Mouse (Mus musculus) kidney, adult 2 months (tissue): ENCODE measurements at regions not wholly inside any gene's neighbourhood (a gene's known extent, or its start where the extent isn't known, plus 50 kb on each side); places are given as distances from the start of the nearest gene placed in this dataset.
A peak's percentile ranks its signal among the peaks of the same experiment; 100 is the strongest.

Source experiments
- DNase-seq: peaks from one replicate; pipeline ENCODE4 v3.0.0; 2021
- H3K27ac ChIP-seq: fragments of 200-500 bp; 2 replicates; pipeline ENCODE4 v1.5.1; 2012; ENCODE audit warnings: low read depth, low read length, control low read depth, inconsistent platforms; ENCODE audit not compliant: insufficient read depth
- H3K27me3 ChIP-seq: fragments of 200-500 bp; replicated peaks from 2 replicates; pipeline ENCODE4 v1.6.1; 2012; ENCODE audit warnings: mild to moderate bottlenecking, moderate library complexity, low read length, inconsistent platforms; ENCODE audit not compliant: control insufficient read depth, insufficient read depth
- H3K36me3 ChIP-seq: fragments of 200-500 bp; 2 replicates; pipeline ENCODE4 v1.6.1; 2012; ENCODE audit warnings: mild to moderate bottlenecking, moderate library complexity, low read length, inconsistent platforms; ENCODE audit not compliant: control insufficient read depth, insufficient read depth
- H3K4me1 ChIP-seq: fragments of 200-500 bp; 2 replicates; pipeline ENCODE4 v1.6.1; 2011; ENCODE audit warnings: low read length; ENCODE audit not compliant: control insufficient read depth, insufficient read depth
- H3K4me3 ChIP-seq: fragments of 200-500 bp; 2 replicates; pipeline ENCODE4 v1.5.1; 2011; ENCODE audit warnings: mild to moderate bottlenecking, low read depth, low read length, control low read depth; ENCODE audit not compliant: insufficient read depth
- CTCF ChIP-seq: fragments of 200-500 bp; conservative IDR thresholded peaks from 2 replicates; pipeline ENCODE4 v1.5.1; 2011; ENCODE audit warnings: low read depth, mild to moderate bottlenecking, control low read depth, low read length, moderate library complexity, mixed read lengths; ENCODE audit not compliant: insufficient read depth, insufficient read length
- POLR2A ChIP-seq: fragments of 200-500 bp; IDR thresholded peaks from one replicate; pipeline ENCODE4 v1.6.1; 2011; ENCODE audit warnings: low read depth, low read length, control low read depth
- WGBS: fragments of 180-500 bp; shearing (Covaris S2); methylation state at CpG from one replicate; pipeline ENCODE4 v1.1.7; 2018; 5-methylcytosine and 5-hydroxymethylcytosine counted together

GRCm38 (mm10) chr4:29034406-29034805, 221.5 kb downstream of the Epha7 start:
- Histone ChIP-seq H3K27ac (no peak overlapping the region), H3K27me3 (no peaks in the 10 kb centered on the region), H3K4me1 (no peaks in the 10 kb centered on the region), H3K36me3 (no peaks in the 10 kb centered on the region), H3K4me3 (no peak overlapping the region)
- no peak for TF ChIP-seq POLR2A
- 92% methylated on average over 1 of the region's 1 CpGs for WGBS
- no peak for DNase-seq

DNA sequence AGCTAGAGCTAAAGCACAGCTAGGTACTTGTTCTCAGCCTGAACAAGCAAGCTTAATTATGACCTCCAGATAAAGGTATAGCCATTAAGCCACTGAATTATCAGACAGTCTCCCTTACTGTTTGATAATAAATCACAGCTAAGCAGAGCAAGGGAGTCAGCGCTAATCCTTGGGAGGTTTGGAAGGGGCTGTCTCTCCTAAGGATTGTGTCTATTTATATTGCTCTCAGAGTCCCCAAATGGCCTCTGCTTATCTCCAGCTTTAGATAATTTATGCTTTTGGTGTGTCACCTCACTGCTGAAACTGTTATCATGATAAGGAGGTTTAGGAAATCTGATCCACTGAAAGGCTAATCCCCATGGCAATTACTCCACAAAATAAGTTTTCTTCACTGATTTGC, 227.1 kb downstream of the Epha7 start:
- DNase-seq: no peak
- Histone ChIP-seq H3K4me1 (no peaks in the 10 kb centered on the region), H3K27ac (no peak overlapping the region), H3K4me3 (no peak overlapping the region), H3K36me3 (no peaks in the 10 kb centered on the region), H3K27me3 (no peaks in the 10 kb centered on the region)
- 17% methylated on average over 1 of the region's 1 CpGs for WGBS
- TF ChIP-seq POLR2A (no peak), CTCF (no peak)

- Histone ChIP-seq H3K4me1 (no peaks in the 10 kb centered on the region), H3K27me3 (no peaks in the 10 kb centered on the region), H3K36me3 (no peaks in the 10 kb centered on the region), H3K27ac (no peak overlapping the region), H3K4me3 (no peak overlapping the region)
- WGBS: 54% methylated on average over 12 of the region's 12 CpGs
- DNase-seq: peak; percentile 36
- no peak for TF ChIP-seq POLR2A
- TF ChIP-seq CTCF: no peak
Measured at GRCm38 (mm10) chr4:29068678-29069621, 256.0 kb downstream of the Epha7 start.

GRCm38 (mm10) chr4:29074204-29074603, 261.3 kb downstream of the Epha7 start:
- no peak for DNase-seq
- no peak overlapping the region for H3K27ac ChIP-seq
- TF ChIP-seq CTCF: no peak
- TF ChIP-seq POLR2A: no peak
- no peaks in the 10 kb centered on the region for H3K27me3 ChIP-seq
- no peaks in the 10 kb centered on the region for H3K4me1 ChIP-seq
- H3K36me3 ChIP-seq: no peaks in the 10 kb centered on the region
- H3K4me3 ChIP-seq: no peak overlapping the region

- no peaks in the 10 kb centered on the region for H3K27me3 ChIP-seq
- no peaks in the 10 kb centered on the region for H3K4me1 ChIP-seq
- 58% methylated on average over 3 of the region's 3 CpGs for WGBS
- TF ChIP-seq POLR2A: no peak
- no peak for TF ChIP-seq CTCF
- no peak overlapping the region for H3K27ac ChIP-seq
- H3K4me3 ChIP-seq: no peak overlapping the region
- H3K36me3 ChIP-seq: no peaks in the 10 kb centered on the region
- DNase-seq: peak; percentile 13
Measured at GRCm38 (mm10) chr4:29074851-29075250, 261.9 kb downstream of the Epha7 start.

DNA sequence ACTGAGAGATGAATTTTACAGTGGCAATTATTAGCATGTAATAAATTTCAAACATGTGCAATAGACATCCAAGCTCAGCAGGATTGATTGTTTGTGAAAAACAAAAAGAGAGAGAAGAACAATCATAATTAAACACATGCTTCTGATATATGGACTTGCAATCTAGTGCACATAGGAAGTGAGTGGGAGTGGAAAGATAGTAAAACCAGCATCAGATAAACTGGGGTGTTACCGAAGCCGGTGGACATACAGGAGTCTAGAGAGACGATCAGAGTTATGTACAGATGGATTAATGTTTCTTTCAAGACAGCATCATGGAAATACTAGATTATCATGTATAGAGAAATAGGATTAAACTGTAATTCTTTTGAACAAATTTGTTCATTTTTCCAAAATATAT, 263.8 kb downstream of the Epha7 start:
- no peak overlapping the region for H3K27ac ChIP-seq
- no peak for DNase-seq
- 87% methylated on average over 3 of the region's 3 CpGs for WGBS

GRCm38 (mm10) chr4:29078391-29078790, 265.5 kb downstream of the Epha7 start:
- DNase-seq: no peak
- no peaks in the 10 kb centered on the region for H3K36me3 ChIP-seq
- no peaks in the 10 kb centered on the region for H3K27me3 ChIP-seq
- H3K4me1 ChIP-seq: no peaks in the 10 kb centered on the region
- H3K27ac ChIP-seq: no peak overlapping the region
- TF ChIP-seq POLR2A: no peak
- 95% methylated on average over 3 of the region's 3 CpGs for WGBS
- no peak overlapping the region for H3K4me3 ChIP-seq

More for the DNA sequence above, 263.8 kb downstream of the Epha7 start:
- Histone ChIP-seq H3K27me3 (no peaks in the 10 kb centered on the region), H3K4me3 (no peak overlapping the region), H3K4me1 (no peaks in the 10 kb centered on the region), H3K36me3 (no peaks in the 10 kb centered on the region)
- TF ChIP-seq POLR2A (no peak), CTCF (no peak)
